Mouse (Mus musculus): ENCODE data around the gene Ccr1.

DNA sequence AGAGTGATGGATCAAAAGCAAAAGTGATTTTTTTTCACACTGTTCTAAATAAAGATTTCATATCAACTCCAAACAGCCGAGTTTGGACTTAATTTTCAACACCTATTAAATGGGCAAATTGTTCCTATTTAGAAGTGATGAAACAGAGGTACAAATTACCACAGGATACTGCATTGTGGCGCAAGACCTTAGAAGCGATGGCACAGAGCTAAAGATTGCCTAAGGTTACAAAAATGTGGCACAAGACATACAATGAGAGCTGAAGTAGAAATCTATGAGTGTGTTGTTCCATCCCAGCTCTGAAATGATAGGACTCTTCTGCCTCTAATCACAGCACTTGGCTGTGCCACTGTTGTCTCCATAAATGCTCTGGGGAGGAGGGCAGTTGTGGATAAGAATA lies 3.7 kb downstream of the Ccr1 start:
- TF ChIP-seq POLR2A (IDR thresholded peaks at IDR 0.05; ENCODE audit: low read depth, low read length) = no peak
- TF ChIP-seq CTCF (IDR thresholded peaks at IDR 0.05; ENCODE audit: extremely low read depth, insufficient read depth, insufficient read length, insufficient replicate concordance) = no peak

Data from spleen, adult 2 months (tissue).